Mouse (Mus musculus) liver (tissue): ENCODE data around the gene BC049352.

Experiments
- DNase-seq: peaks from one replicate; pipeline ENCODE4 v3.0.0-alpha.2; 2020; ENCODE audit warnings: mixed read lengths

BC049352 gene

DNA sequence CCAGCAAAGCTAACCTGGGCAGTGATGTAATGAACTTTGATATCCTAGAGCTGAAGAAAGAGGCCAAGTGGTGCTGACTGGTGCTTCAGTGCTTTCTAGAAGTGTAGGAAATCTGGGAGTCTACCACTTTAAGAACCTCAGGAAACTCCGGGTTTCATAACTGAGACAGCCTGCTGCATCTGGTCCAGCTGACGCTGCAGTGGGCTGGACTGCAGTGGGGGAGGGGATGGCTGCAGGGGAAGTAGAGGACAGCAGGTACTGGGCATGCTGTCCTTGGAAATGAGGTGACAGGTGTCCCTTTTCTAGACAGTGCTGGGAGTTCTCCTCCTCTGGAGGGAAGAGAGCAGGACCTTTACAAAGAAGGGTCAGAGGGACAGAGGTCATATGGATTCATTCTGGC lies at the start of gene BC049352:
TSS of gene BC049352 (plus strand) at position 238 of the 400 bp plus-strand sequence.
- peak; percentile 11 for DNase-seq

- peak; percentile 36 for DNase-seq
Measured at GRCm38 (mm10) chr9:45133484-45134310, 48.1 kb upstream of the BC049352 start.

GRCm38 (mm10) chr9:45136442-45137169 lies 45.2 kb upstream of the BC049352 start:
- peak; percentile 51 for DNase-seq

- DNase-seq: peak; percentile 25
Measured at GRCm38 (mm10) chr9:45138191-45139032, 43.4 kb upstream of the BC049352 start, which contains the start of gene Scn4b. Gene Scn4b (plus strand): TSS chr9:45138395.

- no peak for DNase-seq
Measured at GRCm38 (mm10) chr9:45139082-45139481, 42.7 kb upstream of the BC049352 start.

DNA sequence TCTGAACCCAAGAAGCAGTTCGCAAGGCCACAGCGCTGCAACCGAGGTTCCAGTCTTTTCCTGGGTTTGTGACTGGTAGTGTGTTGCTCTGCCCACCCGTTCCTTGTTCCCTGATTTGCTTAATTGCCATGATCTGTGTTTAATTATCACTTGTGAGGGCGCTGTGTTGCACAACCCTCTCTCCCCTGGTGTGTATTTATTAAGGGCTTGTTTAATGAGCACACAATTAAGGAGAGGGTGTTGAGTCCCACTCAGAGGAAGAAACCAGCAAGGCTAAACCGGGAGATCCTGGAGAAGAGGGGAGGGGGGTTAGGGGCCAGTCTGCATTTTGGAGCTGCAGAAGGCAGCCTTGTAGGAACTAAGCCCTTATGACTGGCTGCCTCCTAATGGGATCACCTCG lies 40.9 kb upstream of the BC049352 start:
- no peak for DNase-seq

- DNase-seq: no peak
Measured at GRCm38 (mm10) chr9:45142686-45143085, 39.1 kb upstream of the BC049352 start.

GRCm38 (mm10) chr9:45145533-45146266 lies 36.1 kb upstream of the BC049352 start:
- DNase-seq: no peak

DNA sequence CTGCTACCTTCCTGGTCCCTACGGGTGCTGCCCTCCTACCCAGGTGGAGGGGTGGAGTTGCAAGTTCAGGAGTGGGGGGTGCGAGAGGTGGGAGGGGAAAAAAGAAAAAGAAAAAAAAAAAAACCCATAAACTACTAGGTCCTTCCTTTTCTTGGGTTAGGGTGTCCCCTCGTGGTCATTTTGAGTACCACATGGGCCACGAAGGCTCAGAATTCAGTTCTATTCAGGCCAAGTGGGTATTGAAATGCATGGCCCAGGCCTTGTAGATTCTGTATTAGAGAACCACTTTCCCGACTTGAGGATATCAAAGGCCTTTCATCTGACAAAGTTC lies 35.6 kb upstream of the BC049352 start:
- peak; percentile 52 for DNase-seq

DNA sequence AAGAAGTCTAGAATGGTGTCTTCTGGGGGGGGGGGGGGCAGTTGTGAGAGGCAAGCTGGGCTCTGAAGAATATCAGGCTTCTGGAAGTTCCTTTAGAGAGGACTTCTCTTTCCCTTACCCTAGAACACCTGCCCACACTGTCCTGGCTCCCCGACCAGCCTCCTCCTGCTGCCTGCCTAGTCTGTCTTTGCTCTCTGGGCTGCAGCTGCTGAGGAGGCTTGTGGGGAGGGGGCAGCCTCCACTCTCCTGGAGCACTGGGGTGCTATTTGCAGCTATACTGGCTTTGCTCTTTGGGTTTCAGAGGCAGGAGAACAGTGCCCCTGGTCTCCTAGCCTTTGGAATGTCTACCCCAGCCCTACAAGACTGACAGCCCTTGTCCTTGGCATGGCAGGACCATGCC lies 30.9 kb upstream of the BC049352 start:
- DNase-seq: no peak

- DNase-seq: no peak
Measured at GRCm38 (mm10) chr9:45153361-45153760, 28.4 kb upstream of the BC049352 start.

DNA sequence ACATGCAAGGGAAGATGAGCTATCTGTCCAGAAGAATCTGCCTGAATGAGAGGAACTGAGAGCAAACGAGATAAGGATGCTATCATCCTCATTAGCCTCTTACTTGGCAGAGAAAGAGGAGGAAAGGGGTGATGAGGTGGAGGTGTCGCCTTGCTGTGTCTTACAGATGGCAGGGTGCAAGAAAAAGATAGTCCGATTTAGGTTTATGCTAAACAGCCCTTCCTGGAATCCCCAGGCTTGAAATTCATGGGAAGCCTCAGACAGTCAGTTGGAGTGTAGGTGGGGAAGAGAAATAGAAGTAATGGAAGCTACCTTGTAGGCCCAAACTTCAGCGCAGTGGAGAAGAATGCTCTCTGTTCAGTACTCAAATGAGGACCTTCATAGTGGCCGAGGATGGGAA lies 13.9 kb upstream of the BC049352 start:
- DNase-seq: no peak

GRCm38 (mm10) chr9:45170150-45170549 lies 11.7 kb upstream of the BC049352 start:
- DNase-seq: no peak

GRCm38 (mm10) chr9:45171073-45171610 lies 10.7 kb upstream of the BC049352 start:
- no peak for DNase-seq

DNA sequence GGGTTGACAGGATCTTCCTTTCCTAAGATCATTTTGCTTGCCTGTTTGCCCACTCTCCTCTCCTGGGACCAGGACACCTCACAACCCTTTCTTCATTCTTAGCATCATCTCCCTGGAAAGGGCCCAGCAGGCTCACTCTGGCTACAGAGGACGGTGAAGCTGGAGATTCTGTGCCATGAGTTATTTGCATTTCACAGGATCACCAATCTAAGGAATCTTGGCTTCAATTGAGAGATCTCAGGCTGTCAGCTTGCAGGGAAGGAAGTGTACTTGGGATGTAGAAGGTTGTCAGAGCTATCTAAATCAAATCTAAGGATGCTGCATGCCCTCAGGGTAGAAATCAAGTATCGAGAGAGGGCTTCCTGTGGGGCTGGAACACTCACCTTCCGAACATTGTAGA lies 8.3 kb upstream of the BC049352 start:
- DNase-seq: no peak

GRCm38 (mm10) chr9:45179282-45179681 lies 2.5 kb upstream of the BC049352 start:
- DNase-seq: no peak

DNA sequence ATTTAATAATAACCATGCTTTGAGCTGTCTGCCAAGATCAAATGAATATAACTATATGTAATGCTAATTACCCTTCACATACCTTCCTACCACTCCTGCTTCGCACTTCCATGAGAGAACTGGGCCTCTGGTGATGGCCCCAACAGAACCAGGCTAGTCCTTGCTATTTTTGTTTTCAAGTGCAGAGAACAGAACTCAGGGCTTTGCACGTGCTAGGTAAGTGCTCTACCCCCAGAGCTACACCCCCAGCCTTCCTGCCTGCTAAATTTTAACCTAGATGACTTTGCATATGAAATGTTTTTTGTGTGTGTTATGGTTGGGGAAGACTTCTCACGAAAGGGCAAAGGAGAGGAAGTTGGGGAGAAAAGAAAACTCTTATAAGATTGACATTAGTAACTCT lies 714 bp downstream of the BC049352 start:
- DNase-seq: no peak

- DNase-seq: no peak
Measured at GRCm38 (mm10) chr9:45183266-45183665, 1.5 kb downstream of the BC049352 start.

DNA sequence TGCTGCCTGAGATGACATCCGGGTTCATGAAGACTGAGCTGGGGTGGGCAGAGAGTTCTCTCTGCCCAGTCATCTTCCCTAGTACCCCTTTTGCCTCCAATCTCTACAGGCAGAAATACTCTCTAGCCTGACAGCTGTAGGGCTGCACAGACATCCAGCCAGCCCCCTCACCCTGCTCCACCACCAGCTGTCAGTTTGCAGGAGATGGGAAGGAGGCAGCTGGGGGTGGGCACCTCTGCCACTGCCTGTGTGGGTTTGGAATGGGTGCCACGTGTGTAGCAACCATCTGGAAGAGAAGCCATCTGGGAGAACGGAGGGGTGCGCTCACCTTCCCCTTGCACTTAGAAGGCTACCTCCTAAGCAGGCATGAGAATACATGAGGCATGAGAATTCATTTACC lies 3.4 kb downstream of the BC049352 start:
- DNase-seq: no peak

DNA sequence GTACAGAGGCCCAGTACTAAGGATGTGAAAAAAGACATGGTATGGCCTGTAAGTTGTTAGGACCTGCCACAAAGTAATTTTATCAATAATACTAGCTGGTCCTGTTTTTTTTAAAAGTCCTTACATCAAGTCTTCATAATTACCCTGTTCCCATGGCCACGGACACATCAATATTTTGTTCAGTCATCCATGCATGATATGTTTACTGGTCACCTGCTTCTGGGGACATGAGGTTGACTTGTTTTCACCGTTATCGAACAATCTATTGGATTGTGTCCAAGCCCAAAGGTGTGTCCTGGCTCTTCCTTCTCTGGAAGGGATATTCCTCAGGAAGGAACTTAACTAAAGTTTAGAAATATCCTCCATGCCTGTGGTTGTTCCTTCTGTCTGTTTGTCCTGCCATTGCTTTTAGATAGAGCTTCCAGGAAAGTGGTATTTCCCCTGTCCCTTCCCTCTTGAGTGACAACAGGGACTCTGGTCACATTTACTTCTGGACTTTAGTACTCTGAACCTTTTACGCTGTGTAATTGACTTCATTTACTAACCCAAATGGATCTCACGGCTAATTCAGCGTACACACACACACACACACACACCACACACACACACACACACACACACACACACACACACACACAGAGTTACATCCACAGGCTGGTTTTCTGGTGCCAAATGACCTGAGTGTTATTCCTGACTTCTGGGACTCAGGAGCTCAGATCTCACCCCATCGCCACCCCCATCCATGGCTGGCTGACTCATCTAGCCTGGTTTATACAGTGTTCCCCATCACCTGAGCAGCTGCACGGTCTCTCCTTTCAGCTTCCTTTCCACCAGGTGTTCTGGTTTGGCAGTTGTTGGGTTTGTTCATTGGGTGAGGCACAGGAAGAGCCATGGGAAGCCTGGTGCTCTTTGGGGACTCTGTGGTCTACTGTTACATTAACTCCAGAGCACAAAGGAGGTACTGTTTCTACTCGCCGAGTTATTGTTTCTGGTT lies 7.1 kb downstream of the BC049352 start:
- no peak for DNase-seq

DNA sequence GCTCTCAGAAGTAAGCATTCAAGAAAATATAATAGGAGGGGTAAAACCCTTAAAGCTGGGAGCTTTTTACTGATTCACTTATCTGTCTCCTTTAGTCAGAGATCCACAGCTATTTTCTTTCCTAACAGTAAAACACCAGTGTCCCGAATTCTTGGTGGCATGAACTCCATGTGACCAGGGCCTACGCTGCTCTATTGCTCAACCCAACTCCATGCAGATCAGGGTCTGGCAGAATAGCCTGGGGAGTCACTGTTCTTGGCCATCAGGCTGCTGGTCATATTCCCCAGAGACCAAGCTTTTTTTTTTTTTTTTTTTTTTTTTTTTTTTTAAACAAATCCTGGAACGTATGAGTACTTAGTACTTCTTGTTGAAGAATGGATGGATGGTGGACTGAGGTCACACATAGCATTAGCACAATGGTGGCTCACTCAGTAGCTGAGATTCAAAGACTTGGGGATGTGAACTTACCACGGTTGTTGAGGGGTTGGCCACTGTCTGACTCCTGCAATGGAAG lies 7.9 kb downstream of the BC049352 start:
- DNase-seq: no peak
